Mouse (Mus musculus) heart, embryonic 14.5 days (tissue): Measurements from ENCODE around the gene Ccdc6. TPM values are rescaled to one million over a fixed set of nuclear protein-coding genes. Genes with fewer than 3 reads are reported as not detected.

Source experiments
- ATAC-seq: fragments of 200-750 bp; cut with Nextera tagmentation; 2 replicates; pipeline ENCODE4 v1.8.0; 2017; ENCODE audit warnings: low read depth, moderate TSS enrichment; ENCODE audit not compliant: insufficient number of reproducible peaks, insufficient read depth, low FRiP score
- H3K27ac ChIP-seq, 2 experiments: fragments of 200-500 bp in 1 of 2; fragments of 300-500 bp in 1 of 2; sonication (generic) in 1 of 2; replicated peaks in 1 of 2; 2 replicates each; pipeline ENCODE4 v1.5.1; 2012 to 2014; ENCODE audit warnings: low read depth in 2 of 2, low read length in 2 of 2, control low read depth in 1 of 2, mild to moderate bottlenecking in 1 of 2, mixed read lengths in 1 of 2; ENCODE audit not compliant: control insufficient read depth in 1 of 2, insufficient read depth in 1 of 2
- H3K27me3 ChIP-seq: fragments of 300-500 bp; sonication (generic); 2 replicates; pipeline ENCODE4 v1.6.1; 2014; ENCODE audit warnings: mild to moderate bottlenecking, low read length, control low read depth; ENCODE audit not compliant: control insufficient read depth, insufficient read depth
- H3K36me3 ChIP-seq: fragments of 300-500 bp; sonication (generic); 2 replicates; pipeline ENCODE4 v1.6.1; 2014; ENCODE audit warnings: mild to moderate bottlenecking, control low read depth, low read length, mixed read lengths; ENCODE audit not compliant: control insufficient read depth, insufficient read depth
- H3K4me1 ChIP-seq, 2 experiments: fragments of 200-500 bp in 1 of 2; fragments of 300-500 bp in 1 of 2; sonication (generic) in 1 of 2; 2 replicates each; pipeline ENCODE4 v1.6.1; 2012 to 2014; ENCODE audit warnings: low read length in 2 of 2, control low read depth in 1 of 2, mixed read lengths in 1 of 2; ENCODE audit not compliant: control insufficient read depth in 2 of 2, insufficient read depth in 2 of 2
- H3K4me2 ChIP-seq: fragments of 300-500 bp; sonication (generic); 2 replicates; pipeline ENCODE4 v1.6.1; 2014; ENCODE audit warnings: mild to moderate bottlenecking, low read length
- H3K4me3 ChIP-seq, 2 experiments: fragments of 200-500 bp in 1 of 2; fragments of 300-500 bp in 1 of 2; sonication (generic) in 1 of 2; 2 replicates each; pipeline ENCODE4 v1.5.1; 2012 to 2014; ENCODE audit warnings: low read length in 2 of 2, mild to moderate bottlenecking in 2 of 2, control low read depth in 1 of 2, low read depth in 1 of 2, moderate library complexity in 1 of 2; ENCODE audit not compliant: control insufficient read depth in 1 of 2, insufficient read depth in 1 of 2
- H3K9ac ChIP-seq: fragments of 300-500 bp; sonication (generic); 2 replicates; pipeline ENCODE4 v1.6.1; 2014; ENCODE audit warnings: mild to moderate bottlenecking, low read length
- H3K9me3 ChIP-seq: fragments of 300-500 bp; sonication (generic); 2 replicates; pipeline ENCODE4 v1.6.1; 2016; ENCODE audit warnings: low read length, control low read depth; ENCODE audit not compliant: control insufficient read depth
- WGBS: fragments of 180-500 bp; shearing (Covaris S2); extraction: QIAGEN DNeasy Blood & Tissue Kit; methylation state at CpG from one replicate; pipeline ENCODE4 v1.1.7; 2014; 5-methylcytosine and 5-hydroxymethylcytosine counted together
- polyA plus RNA-seq: library from polyadenylated mRNA; unstranded; fragments of >200 nt; fragmentation: Nextera tagmentation; extraction: Ambion mirVana; gene quantifications from 2 replicates; pipeline ENCODE4 v1.2.1, GENCODE M21; 2014

The Ccdc6 gene
- polyA plus RNA-seq, 1 experiment from 2014 or later = 24.8 TPM

GRCm38 (mm10) chr10:70065191-70065590 is 31.7 kb upstream of the Ccdc6 start:
- ATAC-seq = no peak
- no peak overlapping the region for H3K9ac ChIP-seq
- H3K9me3 ChIP-seq = 0 out of 2 replicates have a peak, but pooled peaks cover 3% of the 10 kb centered on the region
- peaks cover 0 to 4% of the 10 kb centered on the region in 2 experiments; a peak in 2 of 4 replicates for H3K4me1 ChIP-seq
- H3K27me3 ChIP-seq = no peaks in the 10 kb centered on the region
- no peaks in the 10 kb centered on the region for H3K36me3 ChIP-seq
- no peak overlapping the region for H3K27ac ChIP-seq
- WGBS = 87% methylated on average over 3 of the region's 3 CpGs
- H3K4me2 ChIP-seq = no peak overlapping the region
- H3K4me3 ChIP-seq = no peak overlapping the region

GRCm38 (mm10) chr10:70066497-70067168 is 30.3 kb upstream of the Ccdc6 start:
- 62% methylated on average over 8 of the region's 8 CpGs for WGBS
- no peak overlapping the region for H3K9ac ChIP-seq
- no peaks in the 10 kb centered on the region for H3K4me1 ChIP-seq
- no peak for ATAC-seq
- no peak overlapping the region for H3K4me2 ChIP-seq
- H3K9me3 ChIP-seq = peaks cover 7% of the 10 kb centered on the region; the same call in 1 of the 2 replicates
- H3K36me3 ChIP-seq = no peaks in the 10 kb centered on the region
- H3K27ac ChIP-seq = no peak overlapping the region
- no peaks in the 10 kb centered on the region for H3K27me3 ChIP-seq
- no peak overlapping the region for H3K4me3 ChIP-seq

- Histone ChIP-seq H3K4me2 (no peak overlapping the region), H3K4me1 (no peaks in the 10 kb centered on the region), H3K9me3 (peaks cover 7% of the 10 kb centered on the region; the same call in 1 of the 2 replicates), H3K36me3 (no peaks in the 10 kb centered on the region), H3K27ac (no peak overlapping the region), H3K27me3 (no peaks in the 10 kb centered on the region), H3K4me3 (no peak overlapping the region), H3K9ac (no peak overlapping the region)
- 59% methylated on average over 6 of the region's 6 CpGs for WGBS
- no peak for ATAC-seq
Observed at GRCm38 (mm10) chr10:70067169-70068115, 29.5 kb upstream of the Ccdc6 start.

GRCm38 (mm10) chr10:70069321-70069720 is 27.6 kb upstream of the Ccdc6 start:
- Histone ChIP-seq H3K36me3 (no peaks in the 10 kb centered on the region), H3K9ac (no peak overlapping the region), H3K27ac (no peak overlapping the region), H3K9me3 (peaks cover 7% of the 10 kb centered on the region; the same call in 1 of the 2 replicates), H3K4me3 (no peak overlapping the region), H3K4me1 (no peaks in the 10 kb centered on the region), H3K27me3 (no peaks in the 10 kb centered on the region), H3K4me2 (no peak overlapping the region)
- WGBS = 54% methylated on average over 6 of the region's 6 CpGs
- ATAC-seq = no peak

- Histone ChIP-seq H3K27ac (no peak overlapping the region), H3K4me2 (no peak overlapping the region), H3K9me3 (peaks cover 5% of the 10 kb centered on the region; the same call in 1 of the 2 replicates), H3K9ac (no peak overlapping the region), H3K36me3 (no peaks in the 10 kb centered on the region), H3K4me3 (no peak overlapping the region), H3K4me1 (no peaks in the 10 kb centered on the region), H3K27me3 (no peaks in the 10 kb centered on the region)
- WGBS = 79% methylated on average over 4 of the region's 4 CpGs
- no peak for ATAC-seq
Observed at GRCm38 (mm10) chr10:70071334-70071733, 25.6 kb upstream of the Ccdc6 start.

- 68% methylated on average over 4 of the region's 4 CpGs for WGBS
- ATAC-seq = no peak
- no peak overlapping the region for H3K4me3 ChIP-seq
Observed at GRCm38 (mm10) chr10:70077452-70077851, 19.5 kb upstream of the Ccdc6 start.

GRCm38 (mm10) chr10:70080908-70081307 is 16.0 kb upstream of the Ccdc6 start:
- WGBS = 58% methylated on average over 8 of the region's 8 CpGs
- 0 out of 2 replicates have a peak overlapping the region, but pooled peaks have one; percentile 35 for H3K4me2 ChIP-seq
- no peaks in the 10 kb centered on the region for H3K9me3 ChIP-seq
- H3K4me3 ChIP-seq = no peak overlapping the region
- H3K27ac ChIP-seq = peak overlapping the region; percentile 76 to 92
- ATAC-seq = peak; percentile 45; the same call in 1 of the 2 replicates
- no peak overlapping the region for H3K9ac ChIP-seq
- H3K4me1 ChIP-seq = peaks cover 20 to 25% of the 10 kb centered on the region in 2 experiments
- no peaks in the 10 kb centered on the region for H3K36me3 ChIP-seq
- H3K27me3 ChIP-seq = no peaks in the 10 kb centered on the region

More at GRCm38 (mm10) chr10:70077452-70077851, 19.5 kb upstream of the Ccdc6 start:
- Histone ChIP-seq H3K36me3 (no peaks in the 10 kb centered on the region), H3K27me3 (no peaks in the 10 kb centered on the region), H3K9ac (no peak overlapping the region), H3K4me2 (no peak overlapping the region), H3K4me1 (peaks cover 13 to 15% of the 10 kb centered on the region in 2 experiments), H3K27ac (no peak overlapping the region), H3K9me3 (no peaks in the 10 kb centered on the region)
